Mouse (Mus musculus) testis, adult 2 months (tissue): ENCODE results near the gene Cog3. TPM values are rescaled to one million over a fixed set of nuclear protein-coding genes. Genes with fewer than 3 reads are reported as not detected.

Experiments used
- H3K27ac ChIP-seq: fragments of 200-500 bp; 2 replicates; pipeline ENCODE4 v1.5.1; 2012; ENCODE audit warnings: low read depth, low read length; ENCODE audit not compliant: control insufficient read depth, insufficient read depth
- H3K27me3 ChIP-seq: fragments of 200-500 bp; 2 replicates; pipeline ENCODE4 v1.6.1; 2012; ENCODE audit warnings: mild to moderate bottlenecking, low read length, moderate library complexity; ENCODE audit not compliant: control insufficient read depth, insufficient read depth
- H3K36me3 ChIP-seq: fragments of 200-500 bp; 2 replicates; pipeline ENCODE4 v1.6.1; 2012; ENCODE audit warnings: mild to moderate bottlenecking, low read length; ENCODE audit not compliant: control insufficient read depth, insufficient read depth
- H3K4me1 ChIP-seq: fragments of 200-500 bp; 2 replicates; pipeline ENCODE4 v1.6.1; 2012; ENCODE audit warnings: low read length; ENCODE audit not compliant: control insufficient read depth, insufficient read depth
- H3K4me3 ChIP-seq: fragments of 200-500 bp; 2 replicates; pipeline ENCODE4 v1.5.1; 2012; ENCODE audit warnings: low read depth, mild to moderate bottlenecking, low read length, moderate library complexity, mixed read lengths; ENCODE audit not compliant: control insufficient read depth
- CTCF ChIP-seq: fragments of 200-500 bp; IDR thresholded peaks from 2 replicates; pipeline ENCODE4 v1.5.1; 2012; ENCODE audit warnings: low read depth, mild to moderate bottlenecking, inconsistent platforms, low read length, moderate library complexity; ENCODE audit not compliant: control insufficient read depth, insufficient read depth, insufficient replicate concordance
- POLR2A ChIP-seq: fragments of 200-500 bp; IDR thresholded peaks from 2 replicates; pipeline ENCODE4 v1.6.1; 2012; ENCODE audit warnings: low read depth, mild to moderate bottlenecking, inconsistent platforms, low read length, moderate library complexity; ENCODE audit not compliant: control insufficient read depth
- polyA plus RNA-seq: library from polyadenylated mRNA; depleted of rRNA; stranded (reverse); fragments of >200 nt; gene quantifications from 2 replicates; pipeline ENCODE4 v1.2.3, GENCODE M21; 2012

Gene Cog3
- polyA plus RNA-seq, 1 experiment = 10.1 TPM

- Histone ChIP-seq H3K36me3 (peaks cover 1% of the 10 kb centered on the region), H3K4me3 (no peak overlapping the region), H3K27me3 (no peaks in the 10 kb centered on the region), H3K27ac (no peak overlapping the region), H3K4me1 (no peaks in the 10 kb centered on the region)
- TF ChIP-seq CTCF (no peak), POLR2A (no peak)
Measured at GRCm38 (mm10) chr14:75732631-75733030, 21.7 kb downstream of the Cog3 start.

GRCm38 (mm10) chr14:75731361-75731760 lies 23.0 kb downstream of the Cog3 start:
- H3K27me3 ChIP-seq = no peaks in the 10 kb centered on the region
- H3K4me1 ChIP-seq = no peaks in the 10 kb centered on the region
- no peak for TF ChIP-seq CTCF
- no peak for TF ChIP-seq POLR2A
- H3K36me3 ChIP-seq = peaks cover 1% of the 10 kb centered on the region
- H3K4me3 ChIP-seq = no peak overlapping the region
- no peak overlapping the region for H3K27ac ChIP-seq

- no peak for TF ChIP-seq POLR2A
- no peak for TF ChIP-seq CTCF
- Histone ChIP-seq H3K4me3 (no peak overlapping the region), H3K27me3 (no peaks in the 10 kb centered on the region), H3K4me1 (no peaks in the 10 kb centered on the region), H3K36me3 (peaks cover 1% of the 10 kb centered on the region; the same call in 1 of the 2 replicates), H3K27ac (no peak overlapping the region)
Measured at GRCm38 (mm10) chr14:75728111-75728510, 26.2 kb downstream of the Cog3 start.

DNA sequence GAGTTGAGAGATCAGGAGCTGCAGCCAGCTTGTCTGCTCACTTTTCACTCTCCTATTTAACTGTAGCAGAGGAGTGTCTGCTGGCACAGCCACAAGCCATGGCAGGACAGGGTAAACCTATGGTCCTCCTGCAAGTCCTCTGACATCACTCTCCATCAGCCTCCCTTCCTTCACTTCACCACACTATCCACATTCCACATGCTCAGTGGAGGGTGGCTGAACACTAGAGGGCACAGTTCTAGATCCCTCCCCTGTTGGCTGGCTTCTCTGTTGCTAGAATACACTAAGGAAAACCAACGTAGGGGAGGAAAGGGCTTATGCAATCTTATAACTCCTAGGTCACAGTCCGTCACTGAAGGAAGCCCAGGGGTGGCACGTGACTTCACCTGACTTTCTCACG lies 27.3 kb downstream of the Cog3 start:
- TF ChIP-seq CTCF = no peak; the same call in 1 of the 2 replicates
- TF ChIP-seq POLR2A = no peak
- no peaks in the 10 kb centered on the region for H3K27me3 ChIP-seq
- no peaks in the 10 kb centered on the region for H3K4me1 ChIP-seq
- H3K27ac ChIP-seq = no peak overlapping the region
- peaks cover 1% of the 10 kb centered on the region; the same call in 1 of the 2 replicates for H3K36me3 ChIP-seq
- H3K4me3 ChIP-seq = no peak overlapping the region

- no peak for TF ChIP-seq CTCF
- no peak for TF ChIP-seq POLR2A
- peaks cover 5% of the 10 kb centered on the region for H3K36me3 ChIP-seq
- H3K27me3 ChIP-seq = no peaks in the 10 kb centered on the region
- no peak overlapping the region for H3K4me3 ChIP-seq
- H3K27ac ChIP-seq = no peak overlapping the region
- no peaks in the 10 kb centered on the region for H3K4me1 ChIP-seq
Measured at GRCm38 (mm10) chr14:75722816-75723215, 31.5 kb downstream of the Cog3 start.

GRCm38 (mm10) chr14:75721977-75722563 lies 32.2 kb downstream of the Cog3 start:
- TF ChIP-seq POLR2A (no peak), CTCF (no peak)
- H3K36me3 ChIP-seq = peaks cover 5% of the 10 kb centered on the region

GRCm38 (mm10) chr14:75720121-75720520 lies 34.2 kb downstream of the Cog3 start:
- H3K36me3 ChIP-seq = peaks cover 5% of the 10 kb centered on the region
- no peak overlapping the region for H3K4me3 ChIP-seq
- no peaks in the 10 kb centered on the region for H3K27me3 ChIP-seq
- no peak overlapping the region for H3K27ac ChIP-seq
- H3K4me1 ChIP-seq = no peaks in the 10 kb centered on the region
- no peak for TF ChIP-seq CTCF
- no peak for TF ChIP-seq POLR2A

More at GRCm38 (mm10) chr14:75721977-75722563, 32.2 kb downstream of the Cog3 start:
- H3K4me1 ChIP-seq = no peaks in the 10 kb centered on the region
- no peaks in the 10 kb centered on the region for H3K27me3 ChIP-seq
- no peak overlapping the region for H3K27ac ChIP-seq
- H3K4me3 ChIP-seq = no peak overlapping the region
